In the genomic region with DNA sequence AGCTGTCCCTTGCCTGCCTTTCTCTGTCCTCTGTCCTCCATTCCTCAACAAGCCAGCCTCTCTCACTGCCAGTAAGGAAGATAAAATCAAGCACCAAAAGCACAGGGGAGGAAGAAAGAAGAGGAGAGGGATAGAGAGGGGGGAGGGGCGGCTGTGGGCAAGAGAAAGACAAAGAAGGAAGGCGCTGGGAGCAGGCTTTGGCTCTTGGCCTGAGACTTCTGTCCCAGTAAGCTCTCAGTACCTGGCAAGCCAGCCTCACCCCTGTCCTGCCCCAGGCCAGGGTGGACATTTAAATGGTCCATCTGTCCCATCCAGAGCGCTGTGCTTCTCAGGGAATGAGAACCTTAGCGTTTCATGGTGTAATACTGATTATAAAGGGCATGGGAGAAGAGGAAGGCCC, we compare ENCODE assay signal across 30 mouse cellular contexts. TPM values are rescaled to one million over a fixed set of nuclear protein-coding genes. Genes with fewer than 3 reads are reported as not detected.
DNase-seq lines count a peak whose midpoint lies in the region; ATAC-seq and TF ChIP-seq lines count a peak whose summit lies in the region.
"Had no signal": no experiment of that assay in that cellular context is flagged by ENCODE, and none has a peak within 500 bp of the region (broad histone marks: within the 10 kb centered on the region; RNA-seq: fewer than 3 reads in every experiment).

No protein-coding gene starts in this region.

- TF ChIP-seq POLR2A in brain, embryonic 14.5 days (IDR thresholded peaks at IDR 0.05; ENCODE audit: borderline replicate concordance, extremely low read depth, insufficient read depth, insufficient read length, poor library complexity, severe bottlenecking), result no peak

- TF ChIP-seq CTCF in brain, embryonic 14.5 days (IDR thresholded peaks at IDR 0.05; ENCODE audit: borderline replicate concordance, extremely low read depth, insufficient read depth, insufficient read length), result no peak

- no peaks in the 10 kb centered on the region for H3K27me3 ChIP-seq in forebrain, embryonic 13.5 days
- no peaks in the 10 kb centered on the region for H3K27me3 ChIP-seq in forebrain, embryonic 14.5 days (replicated peaks; ENCODE audit: control insufficient read depth, insufficient read depth, low read length)
- no peaks in the 10 kb centered on the region; the same call in 1 of the 2 replicates for H3K27me3 ChIP-seq in midbrain, embryonic 10.5 days (ENCODE audit: low read depth, poor library complexity, severe bottlenecking)
- H3K27me3 ChIP-seq in midbrain, embryonic 15.5 days (replicated peaks), result no peaks in the 10 kb centered on the region
- H3K27me3 ChIP-seq: embryonic facial prominence, embryonic 13.5 days; liver, embryonic 13.5 days; stomach, embryonic 15.5 days had no signal

- no peak overlapping the region for H3K9ac ChIP-seq in forebrain, embryonic 13.5 days
- no peak overlapping the region for H3K9ac ChIP-seq in forebrain, embryonic 14.5 days (ENCODE audit: low read length)
- no peak overlapping the region for H3K9ac ChIP-seq in midbrain, embryonic 15.5 days
- H3K9ac ChIP-seq: embryonic facial prominence, embryonic 13.5 days; liver, embryonic 13.5 days; stomach, embryonic 15.5 days had no signal

- peaks cover 14% of the 10 kb centered on the region for H3K4me1 ChIP-seq in forebrain, embryonic 13.5 days
- 0 out of 2 replicates have a peak, but pooled peaks cover 3% of the 10 kb centered on the region for H3K4me1 ChIP-seq in forebrain, embryonic 14.5 days (ENCODE audit: control insufficient read depth, insufficient read depth, low read length)
- H3K4me1 ChIP-seq in midbrain, embryonic 10.5 days, result peaks cover 41% of the 10 kb centered on the region
- H3K4me1 ChIP-seq in midbrain, embryonic 15.5 days, result peaks cover 25% of the 10 kb centered on the region
- H3K4me1 ChIP-seq: liver, embryonic 13.5 days; stomach, embryonic 15.5 days had no signal

- H3K36me3 ChIP-seq in forebrain, embryonic 13.5 days (ENCODE audit: poor library complexity, severe bottlenecking), result no peaks in the 10 kb centered on the region
- no peaks in the 10 kb centered on the region for H3K36me3 ChIP-seq in forebrain, embryonic 14.5 days (ENCODE audit: control insufficient read depth, insufficient read depth, low read length)
- H3K36me3 ChIP-seq in midbrain, embryonic 10.5 days, result no peaks in the 10 kb centered on the region
- no peaks in the 10 kb centered on the region for H3K36me3 ChIP-seq in midbrain, embryonic 15.5 days (replicated peaks)
- H3K36me3 ChIP-seq: embryonic facial prominence, embryonic 13.5 days; liver, embryonic 13.5 days; stomach, embryonic 15.5 days had no signal

- no peaks in the 10 kb centered on the region for H3K9me3 ChIP-seq in forebrain, embryonic 13.5 days (replicated peaks)
- no peaks in the 10 kb centered on the region for H3K9me3 ChIP-seq in forebrain, embryonic 14.5 days (replicated peaks; ENCODE audit: control insufficient read depth, low read length)
- no peaks in the 10 kb centered on the region for H3K9me3 ChIP-seq in midbrain, embryonic 10.5 days (replicated peaks)
- H3K9me3 ChIP-seq in midbrain, embryonic 15.5 days, result no peaks in the 10 kb centered on the region
- H3K9me3 ChIP-seq: embryonic facial prominence, embryonic 13.5 days; liver, embryonic 13.5 days; stomach, embryonic 15.5 days had no signal

- no peak overlapping the region for H3K4me3 ChIP-seq in forebrain, embryonic 13.5 days
- no peak overlapping the region for H3K4me3 ChIP-seq in forebrain, embryonic 14.5 days (ENCODE audit: low read depth, low read length)
- H3K4me3 ChIP-seq in midbrain, embryonic 10.5 days, result no peak overlapping the region
- H3K4me3 ChIP-seq in midbrain, embryonic 15.5 days, result no peak overlapping the region
- H3K4me3 ChIP-seq: embryonic facial prominence, embryonic 13.5 days; erythroblast, embryonic 14.5 days; left cerebral cortex, adult 2 months; liver, embryonic 13.5 days; stomach, embryonic 15.5 days had no signal

- no peak for DNase-seq in forebrain, embryonic 14.5 days (ENCODE audit: low spot score)
- DNase-seq in midbrain, embryonic 10.5 days (ENCODE audit: low spot score), result peak; percentile 28
- peak; percentile 12 for DNase-seq in adipocyte (ENCODE audit: low spot score)
- DNase-seq in brain, embryonic 14.5 days (ENCODE audit: low read depth), result peak; percentile 33
- no peak for DNase-seq in lung, postnatal 25 days (ENCODE audit: low spot score)
- DNase-seq: adrenal gland, postnatal 10 days; cerebellum, adult 2 months; gastrocnemius, postnatal 25 days; heart, adult 18-20 months; heart, postnatal 36 days; kidney, adult 18-20 months; layer of hippocampus, adult 9-11 months; liver, embryonic 13.5 days; lung, adult 2 months; lung, postnatal 14 days; right cerebral cortex, adult 18-20 months; right cerebral cortex, postnatal 4 days; thymus, adult 2 months; thymus, postnatal 4 days had no signal

- ATAC-seq in forebrain, embryonic 13.5 days, result no peak
- no peak for ATAC-seq in forebrain, embryonic 14.5 days
- no peak for ATAC-seq in midbrain, embryonic 15.5 days (replicated peaks)
- ATAC-seq: activated CD4-positive, CD25-positive, alpha-beta regulatory T cell, adult 4 months; inflammation-experienced regulatory T-cells, adult 6 months had no signal

- 42% methylated on average over 4 of the region's 4 CpGs for WGBS in forebrain, embryonic 13.5 days
- WGBS in forebrain, embryonic 14.5 days, result 51% methylated on average over 4 of the region's 4 CpGs
- 46% methylated on average over 4 of the region's 4 CpGs for WGBS in midbrain, embryonic 10.5 days
- WGBS in midbrain, embryonic 15.5 days, result 41% methylated on average over 4 of the region's 4 CpGs

- 0 out of 2 replicates have a peak overlapping the region, but pooled peaks have one; percentile 3 for H3K27ac ChIP-seq in forebrain, embryonic 13.5 days
- H3K27ac ChIP-seq in forebrain, embryonic 14.5 days (ENCODE audit: low read depth, low read length), result no peak overlapping the region
- peak overlapping the region; percentile 84 for H3K27ac ChIP-seq in midbrain, embryonic 10.5 days (replicated peaks)
- H3K27ac ChIP-seq in midbrain, embryonic 15.5 days, result no peak overlapping the region
- H3K27ac ChIP-seq: embryonic facial prominence, embryonic 13.5 days; kidney, postnatal 0 days; left cerebral cortex, adult 2 months; liver, embryonic 13.5 days; stomach, embryonic 15.5 days had no signal

- no peak overlapping the region for H3K4me2 ChIP-seq in forebrain, embryonic 13.5 days
- no peak overlapping the region for H3K4me2 ChIP-seq in forebrain, embryonic 14.5 days (ENCODE audit: low read length)
- no peak overlapping the region for H3K4me2 ChIP-seq in midbrain, embryonic 15.5 days
- H3K4me2 ChIP-seq: embryonic facial prominence, embryonic 13.5 days; liver, embryonic 13.5 days; stomach, embryonic 15.5 days had no signal

RNA-seq across cellular contexts. Expression of gene Psapl1, which starts 9.2 kb away (rescaled TPM):
- polyA plus RNA-seq in forebrain, embryonic 13.5 days (2015; fragmentation: Nextera tagmentation; extraction: Ambion mirVana), result 0.06 and 0.09 TPM in 2 replicates
- not detected in 2 replicates for polyA plus RNA-seq in forebrain, embryonic 14.5 days (2014; fragmentation: Nextera tagmentation; extraction: Ambion mirVana)
- not detected in 2 replicates for polyA plus RNA-seq in midbrain, embryonic 10.5 days (2016; fragmentation: Nextera tagmentation; extraction: Ambion mirVana)
- polyA plus RNA-seq in midbrain, embryonic 15.5 days (2015; fragmentation: Nextera tagmentation; extraction: Ambion mirVana), result 0.06 and 0.23 TPM in 2 replicates
- 0.05 TPM in 1 of 2 replicates, not detected in the other for polyA plus RNA-seq in brain, embryonic 14.5 days (2012; rRNA removed)
- polyA plus RNA-seq: activated CD4-positive, CD25-positive, alpha-beta regulatory T cell, adult 4 months; cerebellum, adult 2 months; erythroblast, embryonic 14.5 days; heart, embryonic 14.5 days; inflammation-experienced regulatory T-cells, adult 6 months; liver, embryonic 13.5 days; neural tube, embryonic 14.5 days had no signal

Comparison
In these comparisons a context has a peak if more than half of its experiments do, and no peak if none do; other contexts are left out.
1. H3K27ac ChIP-seq: peak in forebrain, embryonic 13.5 days (single experiment) and midbrain, embryonic 10.5 days (single experiment); none in forebrain, embryonic 14.5 days (single experiment) and midbrain, embryonic 15.5 days (single experiment).
2. DNase-seq: peak in midbrain, embryonic 10.5 days (single experiment), adipocyte (single experiment) and brain, embryonic 14.5 days (single experiment); none in forebrain, embryonic 14.5 days (single experiment) and lung, postnatal 25 days (single experiment).